Mouse (Mus musculus): ENCODE measurements around the gene Ttc7b.

DNA sequence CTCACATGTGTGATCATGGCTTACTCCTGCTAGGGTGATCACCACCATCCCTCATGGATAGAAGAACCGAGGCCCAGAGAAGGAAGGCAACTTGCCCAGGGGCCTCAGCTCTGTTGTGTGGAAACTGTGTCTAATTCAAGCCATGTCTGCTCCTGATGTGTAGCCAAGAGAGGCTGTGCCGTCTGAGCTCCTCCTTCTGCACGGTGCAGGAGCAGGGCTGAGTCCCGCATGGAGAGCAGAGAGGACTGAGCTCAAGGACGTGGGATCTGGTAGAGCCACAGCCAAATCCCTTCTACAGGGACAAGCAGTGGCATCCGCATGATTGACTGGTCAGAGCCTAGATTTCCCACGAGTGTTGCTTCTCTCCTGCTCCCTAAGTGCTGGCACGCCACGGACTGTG is 204.5 kb downstream of the Ttc7b start:
- TF ChIP-seq MYOG (IDR thresholded peaks at IDR 0.05; ENCODE audit: control insufficient read depth in 1 of 3, insufficient read depth in 1 of 3, insufficient read length in 2 of 3, low read depth in 2 of 3), result no peak
- no peak for TF ChIP-seq POLR2A (IDR thresholded peaks at IDR 0.05; ENCODE audit: insufficient read length, low read depth)
- TF ChIP-seq E2F4 (IDR thresholded peaks at IDR 0.05; ENCODE audit: insufficient read depth), result no peak
- TF ChIP-seq MAX (IDR thresholded peaks at IDR 0.05; ENCODE audit: low read depth), result no peak
